Mouse (Mus musculus): ENCODE results near the gene 4933411K16Rik. TPM values are rescaled to one million over a fixed set of nuclear protein-coding genes. Genes with fewer than 3 reads are reported as not detected.
"Not testable (repeated sequence)": the region's sequence is repeated elsewhere in the genome, so short reads cannot be mapped to it uniquely, and the experiment has no call there.

Gene 4933411K16Rik
- total and polyA plus RNA-seq, 2 experiments: 7.0 to 17.1 TPM

- H3K4me3 ChIP-seq (ENCODE audit: insufficient read depth, low read depth, low read length): no peak overlapping the region
- no peaks in the 10 kb centered on the region; the same call in 1 of the 2 replicates for H3K27me3 ChIP-seq (ENCODE audit: control insufficient read depth, insufficient read depth, low read length)
- no peaks in the 10 kb centered on the region for H3K36me3 ChIP-seq (ENCODE audit: control insufficient read depth, insufficient read depth, low read length)
- H3K79me2 ChIP-seq (ENCODE audit: control insufficient read depth, insufficient read depth, low read length): no peaks in the 10 kb centered on the region
- no peak overlapping the region for H3K27ac ChIP-seq (replicated peaks; ENCODE audit: insufficient read depth, low read depth, low read length)
- H3K4me1 ChIP-seq (ENCODE audit: control insufficient read depth, insufficient read depth, low read length): no peaks in the 10 kb centered on the region
- DNase-seq (ENCODE audit: extremely low read depth, low read depth, low spot score): no peak
- WGBS: 87% methylated on average over 11 of the region's 11 CpGs
- TF ChIP-seq CTCF (IDR thresholded peaks at IDR 0.05; ENCODE audit: low read depth, low read length) (no peak), POLR2A (IDR thresholded peaks at IDR 0.05; ENCODE audit: extremely low read depth, insufficient read depth, low read length) (no peak)
- H3K9ac ChIP-seq (ENCODE audit: low read depth, low read length): no peak overlapping the region
Observed at GRCm38 (mm10) chr19:42080469-42080868, 28.4 kb downstream of the 4933411K16Rik start.

GRCm38 (mm10) chr19:42081613-42082012 lies 29.6 kb downstream of the 4933411K16Rik start:
- H3K4me3 ChIP-seq (ENCODE audit: insufficient read depth, low read depth, low read length); DNase-seq (ENCODE audit: extremely low read depth, low read depth, low spot score); H3K4me1 ChIP-seq (ENCODE audit: control insufficient read depth, insufficient read depth, low read length); H3K27ac ChIP-seq (replicated peaks; ENCODE audit: insufficient read depth, low read depth, low read length); H3K9ac ChIP-seq (ENCODE audit: low read depth, low read length); H3K79me2 ChIP-seq (ENCODE audit: control insufficient read depth, insufficient read depth, low read length); H3K36me3 ChIP-seq (ENCODE audit: control insufficient read depth, insufficient read depth, low read length); H3K27me3 ChIP-seq (ENCODE audit: control insufficient read depth, insufficient read depth, low read length): not testable (repeated sequence)
- WGBS: 89% methylated on average over 5 of the region's 5 CpGs

GRCm38 (mm10) chr19:42085690-42086089 lies 33.6 kb downstream of the 4933411K16Rik start:
- 20% methylated on average over 10 of the region's 10 CpGs for WGBS
- Histone ChIP-seq H3K27ac (replicated peaks; ENCODE audit: insufficient read depth, low read depth, low read length) (no peak overlapping the region), H3K79me2 (ENCODE audit: control insufficient read depth, insufficient read depth, low read length) (0 out of 2 replicates have a peak, but pooled peaks cover 3% of the 10 kb centered on the region), H3K4me1 (ENCODE audit: control insufficient read depth, insufficient read depth, low read length) (peaks cover 3% of the 10 kb centered on the region; the same call in 1 of the 2 replicates), H3K9ac (ENCODE audit: low read depth, low read length) (no peak overlapping the region), H3K36me3 (ENCODE audit: control insufficient read depth, insufficient read depth, low read length) (no peaks in the 10 kb centered on the region), H3K4me3 (ENCODE audit: insufficient read depth, low read depth, low read length) (peak overlapping the region; percentile 46), H3K27me3 (ENCODE audit: control insufficient read depth, insufficient read depth, low read length) (peaks cover 7% of the 10 kb centered on the region)
- no peak for DNase-seq (ENCODE audit: extremely low read depth, low read depth, low spot score)
- TF ChIP-seq POLR2A (IDR thresholded peaks at IDR 0.05; ENCODE audit: extremely low read depth, insufficient read depth, low read length) (no peak), CTCF (IDR thresholded peaks at IDR 0.05; ENCODE audit: low read depth, low read length) (no peak)

- H3K9ac ChIP-seq (ENCODE audit: low read depth, low read length): no peak within 1 kb of the TSS
- peaks cover 7% of the 10 kb centered on the region; the same call in 1 of the 2 replicates for H3K79me2 ChIP-seq (ENCODE audit: control insufficient read depth, insufficient read depth, low read length)
- H3K4me1 ChIP-seq (ENCODE audit: control insufficient read depth, insufficient read depth, low read length): peaks cover 3% of the 10 kb centered on the region; the same call in 1 of the 2 replicates
- no peak for DNase-seq (ENCODE audit: extremely low read depth, low read depth, low spot score)
- H3K4me3 ChIP-seq (ENCODE audit: insufficient read depth, low read depth, low read length): peak within 1 kb of the TSS; percentile 46
- peaks cover 7% of the 10 kb centered on the region for H3K27me3 ChIP-seq (ENCODE audit: control insufficient read depth, insufficient read depth, low read length)
- TF ChIP-seq CTCF (IDR thresholded peaks at IDR 0.05; ENCODE audit: low read depth, low read length) (no peak), POLR2A (IDR thresholded peaks at IDR 0.05; ENCODE audit: extremely low read depth, insufficient read depth, low read length) (no peak)
- H3K36me3 ChIP-seq (ENCODE audit: control insufficient read depth, insufficient read depth, low read length): no peaks in the 10 kb centered on the region
- H3K27ac ChIP-seq (replicated peaks; ENCODE audit: insufficient read depth, low read depth, low read length): no peak within 1 kb of the TSS
- 9% methylated on average over 21 of the region's 21 CpGs for WGBS
Observed at GRCm38 (mm10) chr19:42086166-42086565, 34.1 kb downstream of the 4933411K16Rik start, which contains the start of gene Morn4. Morn4 (minus strand) TSS chr19:42086357.

GRCm38 (mm10) chr19:42089103-42089747 lies 37.2 kb downstream of the 4933411K16Rik start:
- TF ChIP-seq CTCF (IDR thresholded peaks at IDR 0.05; ENCODE audit: low read depth, low read length) (no peak), POLR2A (IDR thresholded peaks at IDR 0.05; ENCODE audit: extremely low read depth, insufficient read depth, low read length) (no peak)
- Histone ChIP-seq H3K27ac (replicated peaks; ENCODE audit: insufficient read depth, low read depth, low read length) (peak overlapping the region; percentile 77), H3K4me3 (ENCODE audit: insufficient read depth, low read depth, low read length) (no peak overlapping the region), H3K27me3 (ENCODE audit: control insufficient read depth, insufficient read depth, low read length) (peaks cover 7% of the 10 kb centered on the region), H3K4me1 (ENCODE audit: control insufficient read depth, insufficient read depth, low read length) (peaks cover 9% of the 10 kb centered on the region), H3K79me2 (ENCODE audit: control insufficient read depth, insufficient read depth, low read length) (peaks cover 27% of the 10 kb centered on the region; the same call in 1 of the 2 replicates), H3K36me3 (ENCODE audit: control insufficient read depth, insufficient read depth, low read length) (peaks cover 4% of the 10 kb centered on the region; the same call in 1 of the 2 replicates), H3K9ac (ENCODE audit: low read depth, low read length) (0 out of 2 replicates have a peak overlapping the region, but pooled peaks have one; percentile 31)
- WGBS: 22% methylated on average over 14 of the region's 14 CpGs
- DNase-seq (ENCODE audit: extremely low read depth, low read depth, low spot score): peak; percentile 88

Data from liver, adult 2 months (tissue).